Mouse (Mus musculus): ENCODE results near the gene Krr1. TPM values are rescaled to one million over a fixed set of nuclear protein-coding genes. Genes with fewer than 3 reads are reported as not detected.
A peak's percentile ranks its signal among the peaks of the same experiment; 100 is the strongest.

Gene Krr1
- polyA plus RNA-seq (2012; fragmentation: generic; extraction: Trizol) = 10.5 TPM

GRCm38 (mm10) chr10:111972542-111973361 lies at the start of gene Krr1:
Gene Krr1 (plus strand): TSS chr10:111972664.
- H3K4me2 ChIP-seq (ENCODE audit: low read depth) = peak within 1 kb of the TSS; percentile 96
- peak; percentile 25 for TF ChIP-seq E2F4 (IDR thresholded peaks at IDR 0.05; ENCODE audit: insufficient read depth)
- TF ChIP-seq MAX (IDR thresholded peaks at IDR 0.05; ENCODE audit: low read depth) = peak; percentile 34
- TF ChIP-seq TCF3 (IDR thresholded peaks at IDR 0.05; ENCODE audit: insufficient read length, low read depth) = no peak
- TF ChIP-seq TCF12 (IDR thresholded peaks at IDR 0.05; ENCODE audit: insufficient read depth, poor library complexity, severe bottlenecking) = no peak
- peak; percentile 74 for TF ChIP-seq USF1 (IDR thresholded peaks at IDR 0.05; ENCODE audit: low read depth)
- no peak for TF ChIP-seq MYOD1 (IDR thresholded peaks at IDR 0.05; ENCODE audit: control insufficient read depth in 1 of 3, insufficient read length in 2 of 3, low read depth in 2 of 3)
- TF ChIP-seq POLR2A (IDR thresholded peaks at IDR 0.05; ENCODE audit: insufficient read length, low read depth) = peak; percentile 40
- no peak for TF ChIP-seq REST (IDR thresholded peaks at IDR 0.05; ENCODE audit: insufficient read depth, insufficient read length)
- no peak for TF ChIP-seq SRF (IDR thresholded peaks at IDR 0.05; ENCODE audit: control insufficient read depth, insufficient read length, low read depth)
- TF ChIP-seq CEBPB (IDR thresholded peaks at IDR 0.05; ENCODE audit: insufficient read depth, poor library complexity, severe bottlenecking) = 0 out of 2 replicates have a peak, but pooled peaks have one; percentile 11
- TF ChIP-seq POLR2AphosphoS2 (IDR thresholded peaks at IDR 0.05; ENCODE audit: insufficient read length, low read depth) = peak; percentile 59
- TF ChIP-seq MYOG (IDR thresholded peaks at IDR 0.05; ENCODE audit: control insufficient read depth in 1 of 3, insufficient read depth in 1 of 3, insufficient read length in 2 of 3, low read depth in 2 of 3) = peak in 1 of 3 experiments; percentile 7
- peaks cover 38% of the 10 kb centered on the region for H3K79me2 ChIP-seq (ENCODE audit: control insufficient read depth, insufficient read depth)
- H3ac ChIP-seq (ENCODE audit: control insufficient read depth, insufficient read length) = peak within 1 kb of the TSS; percentile 38
- no peaks in the 10 kb centered on the region for H3K27me3 ChIP-seq (ENCODE audit: control insufficient read depth, insufficient read depth, insufficient read length)
- H3K36me3 ChIP-seq (ENCODE audit: control insufficient read depth, insufficient read depth) = peaks cover 6% of the 10 kb centered on the region
- peak within 1 kb of the TSS; percentile 87 for H3K4me3 ChIP-seq

- H3K4me2 ChIP-seq (ENCODE audit: low read depth) = no peak overlapping the region
Measured at GRCm38 (mm10) chr10:111923503-111924135, 48.8 kb upstream of the Krr1 start.

GRCm38 (mm10) chr10:111924141-111924540 lies 48.3 kb upstream of the Krr1 start:
- no peaks in the 10 kb centered on the region for H3K79me2 ChIP-seq (ENCODE audit: control insufficient read depth, insufficient read depth)
- H3K4me2 ChIP-seq (ENCODE audit: low read depth) = no peak overlapping the region
- H3K27me3 ChIP-seq (ENCODE audit: control insufficient read depth, insufficient read depth, insufficient read length) = no peaks in the 10 kb centered on the region
- H3K4me3 ChIP-seq = no peak overlapping the region
- H3ac ChIP-seq (ENCODE audit: control insufficient read depth, insufficient read length) = no peak overlapping the region
- no peaks in the 10 kb centered on the region for H3K36me3 ChIP-seq (ENCODE audit: control insufficient read depth, insufficient read depth)
- TF ChIP-seq TCF3 (IDR thresholded peaks at IDR 0.05; ENCODE audit: insufficient read length, low read depth) = no peak
- TF ChIP-seq POLR2AphosphoS2 (IDR thresholded peaks at IDR 0.05; ENCODE audit: insufficient read length, low read depth) = no peak
- TF ChIP-seq E2F4 (IDR thresholded peaks at IDR 0.05; ENCODE audit: insufficient read depth) = no peak
- TF ChIP-seq TCF12 (IDR thresholded peaks at IDR 0.05; ENCODE audit: insufficient read depth, poor library complexity, severe bottlenecking) = no peak
- TF ChIP-seq USF1 (IDR thresholded peaks at IDR 0.05; ENCODE audit: low read depth) = no peak
- no peak for TF ChIP-seq MYOD1 (IDR thresholded peaks at IDR 0.05; ENCODE audit: control insufficient read depth in 1 of 3, insufficient read length in 2 of 3, low read depth in 2 of 3)
- no peak for TF ChIP-seq CEBPB (IDR thresholded peaks at IDR 0.05; ENCODE audit: insufficient read depth, poor library complexity, severe bottlenecking)
- TF ChIP-seq POLR2A (IDR thresholded peaks at IDR 0.05; ENCODE audit: insufficient read length, low read depth) = no peak
- TF ChIP-seq MAX (IDR thresholded peaks at IDR 0.05; ENCODE audit: low read depth) = no peak
- no peak for TF ChIP-seq SRF (IDR thresholded peaks at IDR 0.05; ENCODE audit: control insufficient read depth, insufficient read length, low read depth)
- TF ChIP-seq REST (IDR thresholded peaks at IDR 0.05; ENCODE audit: insufficient read depth, insufficient read length) = no peak
- TF ChIP-seq MYOG (IDR thresholded peaks at IDR 0.05; ENCODE audit: control insufficient read depth in 1 of 3, insufficient read depth in 1 of 3, insufficient read length in 2 of 3, low read depth in 2 of 3) = no peak

More at GRCm38 (mm10) chr10:111923503-111924135, 48.8 kb upstream of the Krr1 start:
- Histone ChIP-seq H3K27me3 (ENCODE audit: control insufficient read depth, insufficient read depth, insufficient read length) (no peaks in the 10 kb centered on the region), H3K79me2 (ENCODE audit: control insufficient read depth, insufficient read depth) (no peaks in the 10 kb centered on the region), H3K36me3 (ENCODE audit: control insufficient read depth, insufficient read depth) (no peaks in the 10 kb centered on the region), H3K4me3 (no peak overlapping the region), H3ac (ENCODE audit: control insufficient read depth, insufficient read length) (no peak overlapping the region)
- TF ChIP-seq POLR2A (IDR thresholded peaks at IDR 0.05; ENCODE audit: insufficient read length, low read depth) = no peak
- TF ChIP-seq MAX (IDR thresholded peaks at IDR 0.05; ENCODE audit: low read depth) = no peak
- no peak for TF ChIP-seq TCF3 (IDR thresholded peaks at IDR 0.05; ENCODE audit: insufficient read length, low read depth)
- TF ChIP-seq POLR2AphosphoS2 (IDR thresholded peaks at IDR 0.05; ENCODE audit: insufficient read length, low read depth) = no peak
- TF ChIP-seq TCF12 (IDR thresholded peaks at IDR 0.05; ENCODE audit: insufficient read depth, poor library complexity, severe bottlenecking) = no peak
- no peak for TF ChIP-seq CEBPB (IDR thresholded peaks at IDR 0.05; ENCODE audit: insufficient read depth, poor library complexity, severe bottlenecking)
- no peak for TF ChIP-seq USF1 (IDR thresholded peaks at IDR 0.05; ENCODE audit: low read depth)
- TF ChIP-seq E2F4 (IDR thresholded peaks at IDR 0.05; ENCODE audit: insufficient read depth) = no peak
- TF ChIP-seq SRF (IDR thresholded peaks at IDR 0.05; ENCODE audit: control insufficient read depth, insufficient read length, low read depth) = no peak
- TF ChIP-seq MYOD1 (IDR thresholded peaks at IDR 0.05; ENCODE audit: control insufficient read depth in 1 of 3, insufficient read length in 2 of 3, low read depth in 2 of 3) = no peak
- TF ChIP-seq REST (IDR thresholded peaks at IDR 0.05; ENCODE audit: insufficient read depth, insufficient read length) = no peak
- TF ChIP-seq MYOG (IDR thresholded peaks at IDR 0.05; ENCODE audit: control insufficient read depth in 1 of 3, insufficient read depth in 1 of 3, insufficient read length in 2 of 3, low read depth in 2 of 3) = no peak
